Mouse (Mus musculus): ENCODE results near the gene Son.

The Son gene

DNA sequence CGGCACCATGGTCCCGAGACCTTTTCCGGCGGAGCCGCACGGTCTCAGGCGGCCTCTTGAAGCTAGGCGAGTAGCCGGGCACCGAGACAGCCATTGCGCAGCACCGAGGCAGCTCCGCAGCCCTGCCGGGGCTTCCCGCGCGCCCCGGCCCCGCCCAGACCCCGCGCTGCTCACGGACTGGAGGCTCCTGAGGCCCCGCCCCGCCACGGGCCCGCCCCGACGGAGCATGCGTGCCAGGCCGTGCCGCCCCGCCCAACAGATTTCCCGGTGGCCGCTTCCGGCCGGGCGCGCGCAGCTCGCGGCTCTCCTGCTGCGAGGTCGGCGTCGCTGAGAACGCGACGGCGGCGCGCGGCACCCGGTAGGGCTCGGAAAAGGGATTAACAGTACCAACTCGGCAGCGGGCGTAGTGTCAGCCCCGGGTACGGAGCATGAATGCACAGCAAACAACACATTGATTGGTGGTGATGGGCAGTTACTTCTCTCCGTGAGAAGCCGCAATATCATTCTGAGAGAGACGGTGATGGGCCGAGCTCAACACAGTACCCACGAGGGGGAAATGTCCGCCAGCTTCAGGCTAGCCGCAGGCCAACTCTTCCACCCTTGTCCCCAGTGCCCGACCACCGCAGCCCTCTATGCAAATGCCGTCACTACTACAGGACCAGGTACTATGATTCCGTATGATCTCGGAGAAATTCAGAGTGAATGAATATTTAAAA is 41.5 kb downstream of the Son start, which contains the start of gene Donson:
TSS of gene Donson (minus strand) at position 152 of the 716 bp plus-strand sequence.
- peak; percentile 43 for DNase-seq (ENCODE audit: low spot score)

DNA sequence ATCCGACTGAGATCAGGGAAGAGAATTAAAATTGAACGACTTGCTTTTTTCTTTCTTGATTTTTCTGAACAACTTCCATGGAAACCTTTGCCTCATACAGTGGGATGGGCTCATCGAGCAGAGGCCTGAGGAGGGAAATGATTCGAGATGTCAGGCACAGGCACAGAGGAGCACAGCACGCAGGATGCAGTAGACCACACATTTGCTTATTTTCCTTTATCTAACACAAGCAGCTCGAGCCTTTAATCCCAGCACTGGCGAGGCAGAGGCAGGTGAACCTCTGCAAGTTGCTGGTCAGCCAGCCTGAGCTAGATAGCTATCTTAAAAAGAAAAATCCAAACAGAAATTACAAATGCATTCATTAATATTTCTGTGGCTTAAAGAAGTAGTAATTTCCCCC is 42.5 kb downstream of the Son start:
- DNase-seq (ENCODE audit: low spot score): no peak

DNA sequence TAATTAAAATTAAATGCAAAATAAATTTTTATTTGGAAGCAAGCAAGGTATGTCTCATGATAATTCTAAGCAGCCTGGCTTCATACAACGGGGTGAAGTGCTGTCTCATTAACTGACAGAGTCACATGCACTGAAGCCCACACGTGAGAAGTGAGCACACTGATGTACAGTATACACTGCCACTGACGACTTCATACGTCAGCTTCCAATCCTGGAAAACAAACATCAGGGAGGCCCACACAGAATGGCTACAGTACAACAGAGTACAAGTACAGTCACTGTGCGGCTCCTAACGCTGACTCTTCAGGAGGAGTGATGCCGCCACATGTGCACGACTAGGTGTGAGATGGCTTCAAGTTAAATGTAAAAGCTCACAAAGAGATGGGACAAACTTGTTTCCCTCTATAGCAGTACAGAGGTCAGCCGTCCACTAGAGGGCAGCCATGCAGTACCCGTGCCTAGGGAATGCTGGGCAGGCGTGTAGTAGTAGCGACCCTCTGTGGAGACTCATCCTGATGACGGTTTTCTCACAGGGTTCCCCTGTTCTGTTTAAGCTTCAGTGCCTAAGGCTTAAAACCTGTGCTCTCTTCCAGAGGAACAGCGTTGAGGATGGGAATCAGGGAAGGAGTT is 47.3 kb downstream of the Son start:
- DNase-seq (ENCODE audit: low spot score): peak; percentile 53

DNA sequence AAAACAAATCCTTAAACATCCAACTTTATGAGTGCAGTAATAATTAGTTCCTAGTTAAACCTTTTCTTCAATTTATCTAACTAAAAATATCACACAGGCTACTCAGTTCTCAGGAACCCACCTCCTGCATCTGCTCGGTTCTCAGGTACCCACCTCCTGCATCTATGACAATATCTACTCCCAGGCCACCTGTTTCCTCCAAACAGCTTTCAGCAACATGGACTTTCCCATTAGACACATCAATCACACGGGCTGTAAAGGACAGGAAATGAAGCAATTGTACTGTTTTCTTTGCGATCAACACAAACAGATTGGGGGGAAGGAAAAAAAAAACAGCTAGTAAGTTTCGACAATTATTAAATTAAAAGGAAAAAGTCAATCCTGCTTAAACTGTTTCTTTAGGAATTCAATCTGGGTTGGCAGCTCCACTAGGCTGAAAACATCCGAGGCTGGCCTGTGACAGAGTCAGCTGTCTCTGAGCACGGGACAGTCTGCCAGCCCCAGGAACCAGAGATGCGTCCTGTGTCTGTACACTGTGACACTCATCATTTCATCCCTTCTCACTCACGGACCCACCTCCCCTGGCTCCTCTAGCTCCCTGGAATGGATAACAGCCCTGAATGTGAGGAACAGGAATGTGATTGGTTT is 47.9 kb downstream of the Son start:
- DNase-seq (ENCODE audit: low spot score): no peak

DNA sequence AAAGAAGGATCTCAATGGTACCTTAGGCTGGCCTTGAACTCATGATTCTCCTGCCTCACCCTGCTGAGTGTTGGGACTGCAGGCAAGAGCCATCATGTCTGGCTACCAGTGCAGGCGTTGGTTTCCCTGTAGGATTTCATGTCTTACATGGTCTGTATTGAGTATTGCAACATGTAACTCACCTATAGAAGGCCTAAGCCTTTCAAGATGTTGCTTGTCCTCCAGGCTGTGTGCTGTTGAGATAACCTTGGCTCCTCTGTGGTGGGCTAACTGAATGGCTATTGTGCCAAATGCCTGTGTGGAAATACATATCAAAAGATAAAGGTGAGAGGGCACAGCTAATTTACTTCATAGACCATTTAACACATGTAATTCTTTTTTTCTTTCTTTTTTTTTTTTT is 51.7 kb downstream of the Son start:
- no peak for DNase-seq (ENCODE audit: low spot score)

DNA sequence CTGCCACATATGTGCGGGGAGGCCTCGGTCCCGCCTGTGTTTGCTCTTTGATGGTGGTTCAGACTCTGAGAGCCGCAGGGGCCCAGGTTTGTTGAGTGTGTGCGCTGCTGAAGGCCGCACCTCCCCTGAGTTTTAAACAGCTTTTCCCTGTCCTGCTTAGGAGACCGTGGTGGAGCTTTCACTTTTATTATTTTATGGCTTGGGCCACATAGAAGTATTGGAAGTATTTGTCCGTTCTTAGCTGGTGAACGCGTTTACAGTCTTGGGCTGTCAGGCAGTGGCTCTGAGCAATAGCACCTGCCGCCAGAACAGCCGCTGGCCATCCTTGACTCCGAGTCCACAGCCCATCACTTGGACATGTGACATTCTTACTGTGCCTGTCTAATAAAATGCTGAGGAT is 54.6 kb downstream of the Son start:
- no peak for DNase-seq (ENCODE audit: low spot score)

DNA sequence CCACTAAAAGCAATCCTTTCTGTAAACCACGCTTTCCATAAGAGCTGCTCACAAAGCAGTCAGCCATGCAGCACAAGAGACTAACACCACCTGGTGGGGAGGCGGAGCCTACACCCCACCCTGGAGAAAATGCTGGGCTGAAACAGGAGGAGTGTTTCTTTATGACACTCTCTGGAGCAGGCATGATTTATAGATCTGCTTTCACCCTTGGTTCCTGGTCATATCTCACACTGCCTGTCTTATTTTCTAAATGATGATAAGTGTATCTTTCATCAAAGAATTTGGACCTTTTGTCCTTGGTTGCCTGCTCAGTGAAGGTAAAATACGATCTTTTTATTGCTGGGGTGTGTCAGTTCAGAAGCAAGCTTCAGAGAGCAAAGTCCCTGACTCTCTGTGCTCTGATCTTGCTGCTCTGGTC is 55.5 kb downstream of the Son start:
- DNase-seq (ENCODE audit: low spot score): no peak

DNA sequence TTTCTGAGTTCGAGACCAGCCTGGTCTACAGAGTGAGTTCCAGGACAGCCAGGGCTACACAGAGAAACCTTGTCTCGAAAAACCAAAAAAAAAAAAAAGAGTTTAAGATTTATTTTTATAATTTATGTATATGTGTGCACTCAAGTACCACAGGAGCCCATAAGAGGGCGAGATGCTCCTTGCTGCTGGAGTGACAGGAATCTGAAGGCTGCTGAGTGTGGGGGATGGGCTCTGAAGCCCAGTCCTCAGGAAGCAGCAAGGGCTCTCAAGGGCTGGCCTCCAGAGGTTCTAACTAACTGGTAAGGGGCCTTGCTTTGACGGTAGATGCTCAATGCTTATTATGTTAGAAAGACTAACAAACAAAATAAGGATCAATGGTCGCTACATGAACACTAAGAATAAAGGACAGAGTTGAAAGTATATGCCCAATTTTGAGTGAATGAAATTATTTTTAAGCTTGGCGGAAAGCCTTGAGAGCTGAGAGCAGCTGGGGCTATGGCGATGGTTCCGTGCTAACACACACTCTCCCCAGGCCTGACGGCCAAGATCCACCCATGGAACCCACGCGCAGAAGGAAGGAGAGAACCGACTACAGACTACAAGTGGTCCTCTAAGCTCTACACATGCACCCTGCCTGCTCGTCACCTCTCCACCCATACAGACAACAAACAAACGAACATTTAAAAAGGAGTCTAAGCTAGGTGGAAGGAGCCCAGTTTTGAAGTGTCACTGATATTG is 57.5 kb downstream of the Son start:
- no peak for DNase-seq (ENCODE audit: low spot score)

DNA sequence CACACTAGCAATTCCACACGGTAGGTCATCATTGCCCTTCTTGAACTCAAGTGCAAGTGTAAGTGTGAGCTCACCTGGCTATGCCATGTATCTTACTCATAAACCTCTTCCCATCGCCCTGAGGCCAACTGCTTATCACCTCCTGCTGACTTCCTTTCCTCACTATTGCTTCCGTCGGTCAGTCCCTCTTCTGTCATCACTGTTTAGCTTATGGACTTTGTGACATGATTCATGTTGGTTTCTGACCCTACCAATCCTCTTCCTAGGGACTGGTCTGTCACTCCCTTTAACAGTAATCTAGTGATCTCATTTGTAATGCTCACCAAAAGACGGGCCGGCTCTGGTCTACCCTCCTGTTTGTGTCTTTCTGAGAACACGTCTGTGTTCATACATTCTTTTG is 62.9 kb downstream of the Son start:
- no peak for DNase-seq (ENCODE audit: low spot score)

DNA sequence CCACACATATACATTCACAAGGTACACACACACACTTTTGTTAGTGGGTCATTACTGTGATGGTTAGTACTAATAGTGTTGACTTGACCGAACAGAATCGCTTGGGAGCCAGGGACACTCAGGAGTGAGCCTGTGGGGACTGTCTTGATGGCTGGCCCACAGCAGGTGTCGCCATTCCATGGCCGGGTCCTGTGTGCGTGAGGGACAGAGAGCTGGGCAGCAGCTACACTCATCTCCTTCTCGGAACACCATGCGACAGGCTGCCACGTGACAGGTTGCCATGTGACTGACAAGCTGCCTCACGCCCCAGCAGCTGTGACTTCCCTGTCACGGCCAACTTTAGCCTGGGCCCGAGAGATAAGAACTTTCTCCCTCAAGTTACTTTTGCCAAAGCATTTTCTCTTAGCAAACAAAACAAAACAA is 69.6 kb downstream of the Son start:
- DNase-seq (ENCODE audit: low spot score): no peak

DNA sequence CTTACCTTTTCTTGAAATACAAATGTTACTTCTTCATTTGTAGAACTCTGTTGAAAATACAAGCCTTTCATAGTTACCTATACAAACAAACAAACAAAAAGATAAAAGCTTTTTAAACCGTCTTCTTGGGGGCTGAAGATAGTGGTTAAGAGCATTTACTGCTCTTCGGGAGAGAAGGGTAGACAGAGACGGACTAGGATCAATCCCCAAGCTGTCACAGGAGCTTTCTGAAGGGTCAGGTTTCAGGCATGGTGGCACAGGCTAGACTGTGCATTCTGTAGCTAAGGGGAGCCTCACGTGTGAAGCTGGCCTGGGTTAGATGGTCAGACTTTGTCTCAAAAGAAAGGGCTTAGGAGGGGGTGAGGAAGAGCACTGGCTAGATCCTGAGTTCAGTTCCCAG is 70.1 kb downstream of the Son start:
- no peak for DNase-seq (ENCODE audit: low spot score)

DNA sequence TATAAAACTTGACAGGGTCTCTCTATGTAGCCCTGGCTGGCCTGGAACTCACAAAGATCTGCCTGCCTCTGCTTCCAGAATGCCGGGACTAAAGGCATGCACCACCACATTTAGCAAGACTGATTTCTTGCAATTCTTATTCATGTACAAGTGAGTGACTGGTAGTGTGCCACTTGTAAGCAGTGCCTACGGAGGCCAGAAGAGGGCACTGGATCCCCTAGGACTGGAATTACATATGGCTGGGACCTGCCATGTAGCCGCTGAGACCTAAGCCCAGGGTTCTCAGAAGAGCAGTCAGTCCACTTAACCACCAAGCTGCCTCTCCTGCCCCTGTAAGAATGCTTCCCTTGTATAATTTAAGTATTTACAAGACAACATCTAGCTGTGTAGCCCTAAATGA is 76.9 kb downstream of the Son start:
- DNase-seq (ENCODE audit: low spot score): no peak

DNA sequence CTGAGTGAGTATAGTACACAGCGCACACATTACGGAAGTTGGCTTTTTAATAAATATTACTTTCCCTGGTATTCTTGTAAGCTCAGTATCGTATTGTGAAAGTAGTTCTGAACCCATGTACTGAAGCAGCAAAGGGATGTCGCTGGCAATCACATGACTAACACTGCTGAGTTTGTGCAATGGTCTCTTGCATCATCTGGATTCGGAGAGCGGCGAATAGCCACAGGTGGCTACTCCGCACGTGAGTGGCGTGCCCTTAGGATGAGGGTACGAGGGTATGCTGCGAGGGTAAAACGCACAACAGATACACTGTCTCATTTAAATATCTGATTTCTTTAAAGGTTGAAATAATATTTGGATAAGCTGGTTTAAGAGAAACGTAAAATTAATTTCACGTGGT is 80.1 kb downstream of the Son start:
- DNase-seq (ENCODE audit: low spot score): no peak

DNA sequence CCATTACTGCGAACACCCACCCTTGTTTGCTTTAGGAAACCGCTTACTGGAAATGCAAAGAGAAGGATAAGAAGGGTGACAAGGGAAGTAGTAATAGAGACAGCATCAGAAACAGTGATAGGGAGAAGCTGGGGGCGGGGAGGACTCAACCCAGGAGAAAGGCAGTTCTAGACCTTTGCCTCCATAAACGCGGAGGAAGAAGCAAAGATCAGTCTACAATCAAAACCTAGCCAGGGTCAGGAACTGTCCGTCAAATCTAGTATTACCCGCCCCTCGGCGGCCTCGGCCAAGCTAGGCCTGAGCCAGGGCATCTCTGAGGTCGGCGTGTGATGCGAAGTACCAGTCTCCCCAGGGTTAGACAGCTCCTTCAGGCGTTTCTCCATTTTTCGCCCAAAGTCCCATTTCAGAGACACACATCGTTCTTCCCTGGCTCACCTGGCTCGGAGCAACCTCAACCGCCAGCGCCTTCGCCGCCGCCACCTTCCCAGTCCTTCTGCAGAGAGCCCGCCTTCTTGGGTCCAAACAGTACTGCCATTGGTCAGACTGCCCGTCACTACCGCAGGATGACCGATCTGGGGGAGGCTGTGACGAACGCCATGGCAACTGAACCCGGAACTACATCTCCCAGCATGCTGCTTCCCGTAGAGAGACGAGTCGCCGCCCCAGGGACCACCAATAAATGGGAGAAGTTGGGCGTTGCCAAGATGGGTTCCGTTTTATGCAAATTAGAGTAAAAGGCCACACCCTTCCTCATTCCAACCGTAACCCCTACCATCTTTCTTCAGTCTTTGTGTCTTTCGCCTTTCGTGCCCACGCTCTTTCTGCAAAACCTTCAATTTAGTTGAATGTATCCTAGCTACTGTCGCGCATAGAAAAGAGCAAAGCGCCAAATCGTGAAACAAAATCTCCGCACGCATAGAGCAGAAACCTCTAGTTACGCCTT is 81.1 kb downstream of the Son start, which contains the start of gene Cryzl1:
TSS of gene Cryzl1 (minus strand) at position 853 of the 943 bp plus-strand sequence.
- peak; percentile 98 for DNase-seq (ENCODE audit: low spot score)

All from layer of hippocampus, adult 9-10 months (tissue).